In genomic region chr13:46735219-46735807, GRCm38 (mm10) we compare ENCODE assay signal across 7 mouse cellular contexts. TPM values are rescaled to one million over a fixed set of nuclear protein-coding genes. Genes with fewer than 3 reads are reported as not detected.
A peak's percentile ranks its signal among the peaks of the same experiment; 100 is the strongest.
DNase-seq lines count a peak whose midpoint lies in the region; ATAC-seq and TF ChIP-seq lines count a peak whose summit lies in the region.

No protein-coding gene starts in this region.

- H3K4me2 ChIP-seq in forebrain, embryonic 14.5 days (ENCODE audit: low read length): peak overlapping the region; percentile 60
- peak overlapping the region; percentile 85 for H3K4me2 ChIP-seq in liver, embryonic 12.5 days
- H3K4me2 ChIP-seq in stomach, embryonic 16.5 days (ENCODE audit: low read depth, low read length): peak overlapping the region; percentile 99

- peak overlapping the region; percentile 26; the same call in 1 of the 2 replicates for H3K9ac ChIP-seq in forebrain, embryonic 14.5 days (ENCODE audit: low read length)
- H3K9ac ChIP-seq in liver, embryonic 12.5 days: peak overlapping the region; percentile 67
- peak overlapping the region; percentile 74 for H3K9ac ChIP-seq in stomach, embryonic 16.5 days (ENCODE audit: low read length)

- H3K27ac ChIP-seq in thymus, adult 2 months (ENCODE audit: control insufficient read depth, insufficient read depth, low read length): peak overlapping the region; percentile 99
- no peak overlapping the region for H3K27ac ChIP-seq in forebrain, embryonic 14.5 days (ENCODE audit: low read depth, low read length)
- H3K27ac ChIP-seq in liver, embryonic 12.5 days: peak overlapping the region; percentile 62
- peak overlapping the region; percentile 21; the same call in 1 of the 2 replicates for H3K27ac ChIP-seq in stomach, embryonic 16.5 days (ENCODE audit: low read length)

- no peak for TF ChIP-seq POLR2A in thymus, adult 2 months (IDR thresholded peaks at IDR 0.05; ENCODE audit: control insufficient read depth, extremely low read depth, insufficient read depth, low read length, poor library complexity)

- peak overlapping the region; percentile 70 for H3K4me3 ChIP-seq in thymus, adult 2 months (ENCODE audit: control insufficient read depth, insufficient read depth, low read length)
- H3K4me3 ChIP-seq in forebrain, embryonic 14.5 days (ENCODE audit: low read depth, low read length): peak overlapping the region; percentile 18
- H3K4me3 ChIP-seq in liver, embryonic 12.5 days: peak overlapping the region; percentile 63
- H3K4me3 ChIP-seq in stomach, embryonic 16.5 days (replicated peaks; ENCODE audit: low read length): peak overlapping the region; percentile 63

- TF ChIP-seq CTCF in thymus, adult 2 months (IDR thresholded peaks at IDR 0.05; ENCODE audit: borderline replicate concordance, control insufficient read depth, extremely low read depth, insufficient read depth, low read length, poor library complexity): no peak

- H3K9me3 ChIP-seq in forebrain, embryonic 14.5 days (replicated peaks; ENCODE audit: control insufficient read depth, low read length): no peaks in the 10 kb centered on the region
- H3K9me3 ChIP-seq in liver, embryonic 12.5 days (replicated peaks): no peaks in the 10 kb centered on the region
- no peaks in the 10 kb centered on the region for H3K9me3 ChIP-seq in stomach, embryonic 16.5 days (replicated peaks; ENCODE audit: control insufficient read depth, low read length)

- no peak for DNase-seq in thymus, adult 2 months
- DNase-seq in thymus, postnatal 36 days: no peak
- DNase-seq in forebrain, embryonic 14.5 days (ENCODE audit: low spot score): no peak
- DNase-seq in layer of hippocampus, postnatal 36 days: no peak
- DNase-seq in kidney, postnatal 36 days: no peak

- H3K36me3 ChIP-seq in thymus, adult 2 months (ENCODE audit: control insufficient read depth, insufficient read depth, low read length): no peaks in the 10 kb centered on the region
- H3K36me3 ChIP-seq in forebrain, embryonic 14.5 days (ENCODE audit: control insufficient read depth, insufficient read depth, low read length): no peaks in the 10 kb centered on the region
- H3K36me3 ChIP-seq in liver, embryonic 12.5 days: no peaks in the 10 kb centered on the region
- no peaks in the 10 kb centered on the region for H3K36me3 ChIP-seq in stomach, embryonic 16.5 days (ENCODE audit: control insufficient read depth, insufficient read depth, low read length)

- 24% methylated on average over 11 of the region's 11 CpGs for WGBS in thymus, adult 2 months
- WGBS in forebrain, embryonic 14.5 days: 45% methylated on average over 11 of the region's 11 CpGs
- WGBS in liver, embryonic 12.5 days (ENCODE audit: insufficient replicate concordance): 24% methylated on average over 11 of the region's 11 CpGs
- WGBS in stomach, embryonic 16.5 days: 28% methylated on average over 11 of the region's 11 CpGs

- H3K27me3 ChIP-seq in thymus, adult 2 months (ENCODE audit: control insufficient read depth, insufficient read depth, low read length): no peaks in the 10 kb centered on the region
- no peaks in the 10 kb centered on the region for H3K27me3 ChIP-seq in forebrain, embryonic 14.5 days (replicated peaks; ENCODE audit: control insufficient read depth, insufficient read depth, low read length)
- H3K27me3 ChIP-seq in liver, embryonic 12.5 days (replicated peaks): no peaks in the 10 kb centered on the region
- no peaks in the 10 kb centered on the region for H3K27me3 ChIP-seq in stomach, embryonic 16.5 days (ENCODE audit: control insufficient read depth, insufficient read depth, low read length)

- peaks cover 11% of the 10 kb centered on the region for H3K4me1 ChIP-seq in thymus, adult 2 months (replicated peaks; ENCODE audit: control insufficient read depth, insufficient read depth, low read length)
- peaks cover 7% of the 10 kb centered on the region for H3K4me1 ChIP-seq in forebrain, embryonic 14.5 days (ENCODE audit: control insufficient read depth, insufficient read depth, low read length)
- H3K4me1 ChIP-seq in liver, embryonic 12.5 days: peaks cover 20% of the 10 kb centered on the region
- 0 out of 2 replicates have a peak, but pooled peaks cover 3% of the 10 kb centered on the region for H3K4me1 ChIP-seq in stomach, embryonic 16.5 days (ENCODE audit: control insufficient read depth, insufficient read depth, low read length)

- ATAC-seq in forebrain, embryonic 14.5 days: no peak
- ATAC-seq in liver, embryonic 12.5 days: peak; percentile 52; the same call in 1 of the 2 replicates
- no peak for ATAC-seq in stomach, embryonic 16.5 days (ENCODE audit: insufficient read depth, low FRiP score)

RNA-seq across cellular contexts. Expression of gene Nup153, which starts 7.6 kb away (rescaled TPM):
- 164 and 182 TPM in 2 replicates for polyA plus RNA-seq in thymus, adult 2 months (2012; rRNA removed)
- polyA plus RNA-seq in forebrain, embryonic 14.5 days (2014; fragmentation: Nextera tagmentation; extraction: Ambion mirVana): 25.6 and 27.3 TPM in 2 replicates
- 38.3 and 39.0 TPM in 2 replicates for polyA plus RNA-seq in liver, embryonic 12.5 days (2016; fragmentation: Nextera tagmentation; extraction: Ambion mirVana)
- 16.9 and 18.5 TPM in 2 replicates for polyA plus RNA-seq in stomach, embryonic 16.5 days (2015; fragmentation: Nextera tagmentation; extraction: Ambion mirVana)
- 10 to 100 TPM; 48.8 to 59.2 TPM for total RNA-seq in layer of hippocampus, postnatal 36 days (2021)

Comparison
In these comparisons a context has a peak if more than half of its experiments do, and no peak if none do; other contexts are left out.
1. H3K4me3 ChIP-seq: peak in every context shown above with its lines; median percentile 70 in thymus, adult 2 months; 63 in liver, embryonic 12.5 days; 63 in stomach, embryonic 16.5 days; 18 in forebrain, embryonic 14.5 days.